Mouse (Mus musculus) small intestine, adult 2 months (tissue): ENCODE results near the gene Arid3a. TPM values are rescaled to one million over a fixed set of nuclear protein-coding genes. Genes with fewer than 3 reads are reported as not detected.

Source experiments
- H3K27ac ChIP-seq: fragments of 200-500 bp; 2 replicates; pipeline ENCODE4 v1.5.1; 2012; ENCODE audit warnings: low read depth, low read length, control low read depth, inconsistent platforms; ENCODE audit not compliant: insufficient read depth
- H3K27me3 ChIP-seq: fragments of 200-500 bp; 2 replicates; pipeline ENCODE4 v1.6.1; 2012; ENCODE audit warnings: mild to moderate bottlenecking, moderate library complexity, low read length, inconsistent platforms; ENCODE audit not compliant: control insufficient read depth, insufficient read depth
- H3K36me3 ChIP-seq: fragments of 200-500 bp; 2 replicates; pipeline ENCODE4 v1.6.1; 2012; ENCODE audit warnings: mild to moderate bottlenecking, low read length, control low read depth, inconsistent platforms; ENCODE audit not compliant: control insufficient read depth, insufficient read depth
- H3K4me1 ChIP-seq: fragments of 200-500 bp; 2 replicates; pipeline ENCODE4 v1.6.1; 2012; ENCODE audit warnings: low read length, inconsistent platforms, mixed read lengths; ENCODE audit not compliant: control insufficient read depth, insufficient read depth, insufficient read length
- H3K4me3 ChIP-seq: fragments of 200-500 bp; 2 replicates; pipeline ENCODE4 v1.5.1; 2012; ENCODE audit warnings: low read depth, mild to moderate bottlenecking, control low read depth, inconsistent platforms, low read length, moderate library complexity
- CTCF ChIP-seq: fragments of 200-500 bp; IDR thresholded peaks from 2 replicates; pipeline ENCODE4 v1.5.1; 2012; ENCODE audit warnings: low read depth, mild to moderate bottlenecking, control low read depth, inconsistent platforms, low read length, moderate library complexity, mixed read lengths; ENCODE audit not compliant: insufficient replicate concordance, insufficient read length; ENCODE audit errors: extremely low read depth
- POLR2A ChIP-seq: fragments of 200-500 bp; IDR thresholded peaks from 2 replicates; pipeline ENCODE4 v1.6.1; 2012; ENCODE audit warnings: low read depth, mild to moderate bottlenecking, control low read depth, inconsistent platforms, low read length, moderate library complexity
- WGBS: fragments of 180-500 bp; shearing (Covaris S2); methylation state at CpG from one replicate; pipeline ENCODE4 v1.1.7; 2018; 5-methylcytosine and 5-hydroxymethylcytosine counted together
- polyA plus RNA-seq: library from polyadenylated mRNA; depleted of rRNA; stranded (reverse); fragments of >200 nt; gene quantifications from 2 replicates; pipeline ENCODE4 v1.2.3, GENCODE M21; 2012

The Arid3a gene
- polyA plus RNA-seq, 1 experiment, result 23.9 TPM

DNA sequence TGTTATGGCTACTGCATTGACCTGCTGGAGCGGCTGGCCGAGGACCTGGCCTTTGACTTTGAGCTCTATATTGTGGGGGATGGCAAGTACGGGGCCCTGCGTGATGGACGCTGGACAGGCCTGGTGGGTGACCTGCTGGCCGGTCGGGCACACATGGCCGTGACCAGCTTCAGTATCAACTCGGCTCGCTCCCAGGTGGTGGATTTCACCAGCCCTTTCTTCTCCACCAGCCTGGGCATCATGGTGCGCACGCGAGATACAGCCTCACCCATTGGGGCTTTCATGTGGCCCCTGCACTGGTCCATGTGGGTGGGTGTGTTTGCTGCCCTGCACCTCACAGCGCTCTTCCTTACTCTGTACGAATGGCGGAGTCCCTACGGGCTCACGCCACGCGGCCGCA, 47.2 kb downstream of the Arid3a start:
- H3K27ac ChIP-seq, result no peak overlapping the region
- no peak for TF ChIP-seq POLR2A
- no peak for TF ChIP-seq CTCF
- no peak overlapping the region for H3K4me3 ChIP-seq
- H3K4me1 ChIP-seq, result no peaks in the 10 kb centered on the region
- H3K36me3 ChIP-seq, result peaks cover 33% of the 10 kb centered on the region
- 90% methylated on average over 21 of the region's 21 CpGs for WGBS
- H3K27me3 ChIP-seq, result peaks cover 15% of the 10 kb centered on the region

DNA sequence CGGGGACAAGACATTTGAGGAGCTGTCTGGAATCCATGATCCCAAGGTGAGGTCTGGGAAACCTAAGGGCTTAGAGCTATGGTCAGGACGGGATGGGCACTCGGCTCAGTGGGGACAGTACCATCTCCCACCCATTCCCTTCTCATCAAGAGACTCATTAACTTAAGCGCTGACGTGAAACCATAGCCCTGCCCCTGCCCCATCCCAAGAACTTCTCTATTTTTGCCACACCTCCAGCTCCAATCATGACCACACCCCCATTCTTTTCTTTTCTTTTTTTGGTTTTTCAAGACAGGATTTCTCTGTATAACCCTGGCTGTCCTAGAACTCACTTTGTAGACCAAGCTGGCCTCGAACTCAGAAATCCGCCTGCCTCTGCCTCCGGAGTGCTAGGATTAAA, 47.8 kb downstream of the Arid3a start:
- H3K27me3 ChIP-seq, result peaks cover 15% of the 10 kb centered on the region
- WGBS, result 88% methylated on average over 8 of the region's 8 CpGs
- no peak overlapping the region for H3K27ac ChIP-seq
- peaks cover 33% of the 10 kb centered on the region for H3K36me3 ChIP-seq
- TF ChIP-seq CTCF, result no peak
- no peak for TF ChIP-seq POLR2A
- H3K4me1 ChIP-seq, result no peaks in the 10 kb centered on the region
- H3K4me3 ChIP-seq, result no peak overlapping the region

GRCm38 (mm10) chr10:79976071-79976721, 49.4 kb downstream of the Arid3a start:
- Histone ChIP-seq H3K4me3 (no peak overlapping the region), H3K36me3 (peaks cover 33% of the 10 kb centered on the region), H3K27me3 (peaks cover 7% of the 10 kb centered on the region), H3K4me1 (no peaks in the 10 kb centered on the region), H3K27ac (no peak overlapping the region)
- 93% methylated on average over 28 of the region's 28 CpGs for WGBS
- no peak for TF ChIP-seq CTCF
- no peak for TF ChIP-seq POLR2A

DNA sequence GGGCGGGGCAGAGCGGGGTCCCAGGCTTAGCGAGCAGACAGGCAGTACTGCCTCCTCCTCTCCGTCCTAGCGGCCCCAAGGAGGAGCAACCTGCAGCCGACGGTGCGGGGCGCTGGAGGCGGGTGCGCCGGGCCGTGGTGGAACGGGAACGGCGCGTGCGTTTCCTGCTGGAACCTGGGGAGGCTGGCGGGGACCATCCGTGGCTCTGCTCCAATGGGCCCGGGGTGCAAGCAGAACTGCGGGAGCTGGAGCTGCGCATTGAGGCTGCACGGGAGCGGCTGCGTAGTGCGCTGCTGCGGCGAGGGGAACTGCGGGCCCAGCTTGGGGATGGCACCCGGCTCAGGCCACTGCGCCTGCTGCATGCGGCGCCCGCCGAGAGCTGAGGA, 49.9 kb downstream of the Arid3a start:
- Histone ChIP-seq H3K36me3 (peaks cover 33% of the 10 kb centered on the region), H3K4me1 (no peaks in the 10 kb centered on the region), H3K27ac (no peak overlapping the region), H3K4me3 (no peak overlapping the region), H3K27me3 (peaks cover 4% of the 10 kb centered on the region; the same call in 1 of the 2 replicates)
- TF ChIP-seq POLR2A (no peak), CTCF (no peak)
- WGBS, result 88% methylated on average over 36 of the region's 36 CpGs

DNA sequence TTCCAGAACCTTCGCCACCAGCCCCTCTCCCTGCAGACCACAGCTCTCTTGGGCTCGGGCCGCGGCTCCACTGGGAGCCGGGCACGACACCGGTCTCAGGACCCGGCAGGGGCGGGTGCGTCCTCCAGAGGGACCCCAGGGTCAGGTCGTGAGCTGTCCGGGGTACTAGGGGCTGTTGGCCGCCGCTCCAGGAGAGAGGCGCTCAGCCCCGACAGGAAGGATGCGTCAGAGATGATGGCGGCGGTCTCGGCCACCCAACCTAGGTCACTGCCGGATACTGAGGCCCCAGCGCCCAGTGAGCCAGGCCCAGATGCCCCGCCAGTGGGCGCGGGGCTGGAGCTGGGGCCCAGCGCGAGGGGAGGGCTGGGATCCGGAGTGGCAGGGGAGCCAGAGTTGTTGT, 50.5 kb downstream of the Arid3a start:
- no peak overlapping the region for H3K27ac ChIP-seq
- peaks cover 33% of the 10 kb centered on the region for H3K36me3 ChIP-seq
- H3K4me1 ChIP-seq, result 0 out of 2 replicates have a peak, but pooled peaks cover under 1% of the 10 kb centered on the region
- TF ChIP-seq CTCF, result no peak
- TF ChIP-seq POLR2A, result no peak
- H3K4me3 ChIP-seq, result no peak overlapping the region
- 94% methylated on average over 27 of the region's 28 CpGs for WGBS
- no peaks in the 10 kb centered on the region for H3K27me3 ChIP-seq

GRCm38 (mm10) chr10:79978061-79978460, 51.2 kb downstream of the Arid3a start:
- TF ChIP-seq CTCF (no peak), POLR2A (no peak)
- 97% methylated on average over 21 of the region's 21 CpGs for WGBS
- Histone ChIP-seq H3K4me3 (no peak overlapping the region), H3K4me1 (peaks cover 7% of the 10 kb centered on the region; the same call in 1 of the 2 replicates), H3K27me3 (no peaks in the 10 kb centered on the region), H3K36me3 (peaks cover 33% of the 10 kb centered on the region), H3K27ac (no peak overlapping the region)

GRCm38 (mm10) chr10:79979401-79980155, 52.7 kb downstream of the Arid3a start:
- H3K27ac ChIP-seq, result no peak overlapping the region
- H3K4me1 ChIP-seq, result peaks cover 12% of the 10 kb centered on the region
- TF ChIP-seq POLR2A (no peak), CTCF (no peak)
- peaks cover 33% of the 10 kb centered on the region for H3K36me3 ChIP-seq
- 91% methylated on average over 22 of the region's 22 CpGs for WGBS
- no peaks in the 10 kb centered on the region for H3K27me3 ChIP-seq
- no peak overlapping the region for H3K4me3 ChIP-seq
